Mouse (Mus musculus): ENCODE data around the gene Ube2e1.

- TF ChIP-seq CTCF (IDR thresholded peaks at IDR 0.05; ENCODE audit: borderline replicate concordance, insufficient read depth, low read length) (no peak), POLR2A (IDR thresholded peaks at IDR 0.05; ENCODE audit: low read depth, low read length) (no peak)
Measured at GRCm38 (mm10) chr14:18240132-18240531, 91.5 kb downstream of the Ube2e1 start.
